Mouse (Mus musculus) forebrain, embryonic 11.5 days (tissue): ENCODE data around the gene Arhgap8. TPM values are rescaled to one million over a fixed set of nuclear protein-coding genes. Genes with fewer than 3 reads are reported as not detected.

Experiments used
- ATAC-seq: fragments of 200-750 bp; cut with Nextera tagmentation; replicated peaks from 2 replicates; pipeline ENCODE4 v1.8.0; 2017; ENCODE audit warnings: moderate TSS enrichment; ENCODE audit not compliant: low FRiP score
- DNase-seq: peaks from one replicate; pipeline ENCODE4 v3.0.0-alpha.2; 2017; ENCODE audit warnings: low spot score
- H3K27ac ChIP-seq: fragments of 300-500 bp; sonication (generic); 2 replicates; pipeline ENCODE4 v1.5.1; 2014; ENCODE audit warnings: low read depth, low read length
- H3K27me3 ChIP-seq: fragments of 300-500 bp; sonication (generic); 2 replicates; pipeline ENCODE4 v1.6.1; 2014; ENCODE audit warnings: mild to moderate bottlenecking, low read length, mixed read lengths; ENCODE audit not compliant: control insufficient read depth, insufficient read depth
- H3K36me3 ChIP-seq: fragments of 300-500 bp; sonication (generic); 2 replicates; pipeline ENCODE4 v1.6.1; 2014; ENCODE audit warnings: mild to moderate bottlenecking, low read length, moderate library complexity, mixed read lengths; ENCODE audit not compliant: control insufficient read depth, insufficient read depth
- H3K4me1 ChIP-seq: fragments of 300-500 bp; sonication (generic); replicated peaks from 2 replicates; pipeline ENCODE4 v1.6.1; 2014; ENCODE audit warnings: low read length, mixed read lengths; ENCODE audit not compliant: control insufficient read depth, insufficient read depth
- H3K4me2 ChIP-seq: fragments of 300-500 bp; sonication (generic); 2 replicates; pipeline ENCODE4 v1.6.1; 2014; ENCODE audit warnings: low read depth, mild to moderate bottlenecking, low read length, moderate library complexity, mixed read lengths; ENCODE audit not compliant: severe bottlenecking
- H3K4me3 ChIP-seq: fragments of 300-500 bp; sonication (generic); 2 replicates; pipeline ENCODE4 v1.5.1; 2014; ENCODE audit warnings: low read depth, low read length
- H3K9ac ChIP-seq: fragments of 300-500 bp; sonication (generic); 2 replicates; pipeline ENCODE4 v1.6.1; 2014; ENCODE audit warnings: low read length
- H3K9me3 ChIP-seq: fragments of 300-500 bp; sonication (generic); 2 replicates; pipeline ENCODE4 v1.6.1; 2016; ENCODE audit warnings: low read length, mixed read lengths; ENCODE audit not compliant: control insufficient read depth
- WGBS: fragments of 180-500 bp; shearing (Covaris S2); extraction: QIAGEN DNeasy Blood & Tissue Kit; methylation state at CpG from one replicate; pipeline ENCODE4 v1.1.7; 2014; 5-methylcytosine and 5-hydroxymethylcytosine counted together
- polyA plus RNA-seq: library from polyadenylated mRNA; unstranded; fragments of >200 nt; fragmentation: Nextera tagmentation; extraction: Ambion mirVana; gene quantifications from 2 replicates; pipeline ENCODE4 v1.2.1, GENCODE M21; 2014

The Arhgap8 gene
- polyA plus RNA-seq, 1 experiment from 2014 or later = 1.1 TPM

DNA sequence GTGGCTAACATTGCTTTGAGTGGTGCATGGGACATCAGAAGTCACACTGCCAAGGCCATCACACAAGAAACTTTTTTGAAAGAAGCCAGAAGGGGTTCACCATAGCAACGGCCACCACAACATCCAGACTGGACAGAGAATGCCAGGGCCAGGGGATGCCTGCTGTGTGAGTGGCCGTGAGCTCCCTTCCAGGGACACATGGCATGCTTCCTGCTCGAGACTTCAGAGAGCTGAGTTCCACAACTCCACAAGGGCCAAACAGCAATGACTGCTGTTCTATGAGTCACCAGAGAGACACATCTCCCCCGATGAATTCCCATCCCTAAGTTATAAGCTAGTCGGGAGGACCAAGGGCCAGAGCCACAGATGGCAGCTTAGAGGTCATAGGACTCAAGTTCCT, 91.3 kb downstream of the Arhgap8 start:
- Histone ChIP-seq H3K9me3 (no peaks in the 10 kb centered on the region), H3K27ac (no peak overlapping the region), H3K36me3 (no peaks in the 10 kb centered on the region; the same call in 1 of the 2 replicates), H3K9ac (no peak overlapping the region), H3K4me1 (no peaks in the 10 kb centered on the region), H3K4me3 (no peak overlapping the region), H3K27me3 (no peaks in the 10 kb centered on the region), H3K4me2 (no peak overlapping the region)
- 75% methylated on average over 5 of the region's 5 CpGs for WGBS
- ATAC-seq = no peak
- DNase-seq = no peak

DNA sequence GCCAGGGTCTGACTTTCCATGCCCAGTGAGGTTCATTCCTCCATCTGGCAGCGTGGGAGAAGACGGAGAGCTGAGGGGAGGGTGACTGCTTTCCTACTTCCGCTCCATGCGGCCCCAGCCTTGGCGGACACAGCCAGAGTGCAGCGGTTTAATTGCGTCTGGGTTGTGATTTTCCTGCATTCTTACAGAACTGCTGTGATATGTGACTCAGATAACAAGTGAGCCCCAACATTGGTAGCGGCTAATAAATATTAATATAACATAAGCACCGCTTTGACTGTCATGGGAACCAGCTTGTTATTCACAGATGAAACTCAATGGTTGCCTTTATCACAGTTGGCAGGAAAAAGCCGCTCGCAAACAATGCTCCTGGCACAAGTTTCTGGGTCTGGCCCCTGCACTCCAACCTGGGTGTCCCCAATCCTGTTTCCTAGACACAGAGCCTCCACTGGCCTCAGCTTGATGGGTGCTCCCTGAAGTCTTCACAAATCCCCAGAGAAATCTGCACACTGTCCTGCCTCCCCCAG, 93.0 kb downstream of the Arhgap8 start:
- no peaks in the 10 kb centered on the region for H3K36me3 ChIP-seq
- no peak overlapping the region for H3K9ac ChIP-seq
- no peak for DNase-seq
- no peak overlapping the region for H3K4me3 ChIP-seq
- no peak overlapping the region for H3K27ac ChIP-seq
- H3K4me1 ChIP-seq = no peaks in the 10 kb centered on the region
- no peak overlapping the region for H3K4me2 ChIP-seq
- no peaks in the 10 kb centered on the region for H3K27me3 ChIP-seq
- 86% methylated on average over 11 of the region's 11 CpGs for WGBS
- no peaks in the 10 kb centered on the region for H3K9me3 ChIP-seq
- no peak for ATAC-seq

DNA sequence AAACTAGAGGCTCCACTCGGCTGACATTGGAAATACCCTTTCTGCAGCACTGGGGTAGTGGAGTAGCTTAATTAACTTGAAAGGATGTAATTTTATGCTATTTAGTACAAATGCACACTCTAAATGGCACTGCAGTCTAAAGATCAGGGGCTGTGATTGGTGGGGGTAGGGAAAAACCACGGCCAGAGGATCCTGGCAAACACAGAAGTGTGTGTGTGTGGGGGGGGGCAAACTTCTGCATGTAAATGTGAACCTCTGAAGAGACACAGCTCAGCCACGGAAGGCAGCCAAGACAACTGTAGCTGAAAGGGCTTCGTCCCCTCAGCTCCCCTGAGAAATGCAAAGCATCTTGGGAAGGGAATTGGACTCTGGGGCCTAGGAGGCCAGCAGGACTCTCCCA, 95.3 kb downstream of the Arhgap8 start:
- Histone ChIP-seq H3K27ac (no peak overlapping the region), H3K9me3 (no peaks in the 10 kb centered on the region), H3K27me3 (no peaks in the 10 kb centered on the region), H3K4me3 (no peak overlapping the region), H3K4me2 (no peak overlapping the region), H3K36me3 (no peaks in the 10 kb centered on the region), H3K9ac (no peak overlapping the region), H3K4me1 (no peaks in the 10 kb centered on the region)
- no peak for DNase-seq
- no peak for ATAC-seq
- 48% methylated on average over 4 of the region's 4 CpGs for WGBS

- DNase-seq = no peak
- Histone ChIP-seq H3K4me2 (no peak overlapping the region), H3K9ac (no peak overlapping the region), H3K4me1 (no peaks in the 10 kb centered on the region), H3K27ac (no peak overlapping the region), H3K36me3 (no peaks in the 10 kb centered on the region), H3K27me3 (no peaks in the 10 kb centered on the region), H3K4me3 (no peak overlapping the region), H3K9me3 (no peaks in the 10 kb centered on the region)
- WGBS = 88% methylated on average over 3 of the region's 3 CpGs
- ATAC-seq = no peak
These were observed 97.7 kb downstream of the Arhgap8 start for GRCm38 (mm10) chr15:84817589-84817988.

DNA sequence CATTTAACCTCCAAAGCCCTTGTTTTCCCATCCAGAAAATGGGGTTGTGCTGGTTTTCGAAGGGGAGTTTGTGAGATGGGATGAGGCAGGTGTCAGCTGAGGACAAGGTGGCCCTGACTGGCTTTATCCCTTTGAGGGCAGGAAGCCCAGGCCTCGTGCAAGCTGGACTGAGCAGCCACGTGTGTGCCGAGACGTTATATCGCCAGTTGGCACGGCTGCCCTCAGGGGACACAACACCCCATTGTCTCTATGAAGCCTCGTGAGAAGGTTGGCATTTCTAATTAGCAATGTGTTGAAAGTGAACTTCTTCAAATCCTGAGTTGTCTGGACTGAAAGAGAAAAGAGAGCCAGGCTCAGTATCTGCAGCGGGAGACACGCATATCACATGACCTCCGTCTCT, 98.4 kb downstream of the Arhgap8 start:
- H3K9ac ChIP-seq = no peak overlapping the region
- H3K4me3 ChIP-seq = no peak overlapping the region
- no peaks in the 10 kb centered on the region for H3K9me3 ChIP-seq
- DNase-seq (no peak), ATAC-seq (no peak)
- H3K27me3 ChIP-seq = no peaks in the 10 kb centered on the region
- WGBS = 77% methylated on average over 11 of the region's 11 CpGs
- H3K36me3 ChIP-seq = no peaks in the 10 kb centered on the region
- no peak overlapping the region for H3K27ac ChIP-seq
- no peak overlapping the region for H3K4me2 ChIP-seq
- H3K4me1 ChIP-seq = no peaks in the 10 kb centered on the region

DNA sequence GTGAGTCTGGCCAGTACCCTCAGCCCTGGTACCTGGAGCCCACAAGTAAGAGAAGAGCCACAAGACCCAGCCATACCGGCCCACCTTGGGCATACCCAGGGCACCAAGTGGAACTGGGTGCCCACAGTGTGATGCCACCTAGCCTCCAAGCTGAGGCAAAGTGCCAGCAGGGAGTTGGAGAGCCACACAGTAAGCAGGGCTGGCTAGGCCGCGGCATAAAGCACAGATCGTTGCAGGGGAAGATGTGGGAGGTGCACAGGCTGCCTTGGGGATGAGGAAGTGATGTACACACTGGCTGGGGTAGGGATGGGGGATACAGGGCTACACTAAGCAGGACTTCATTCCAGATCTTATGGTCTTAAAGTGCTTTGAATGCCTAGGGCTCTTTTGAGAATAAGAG, 101.0 kb downstream of the Arhgap8 start:
- ATAC-seq = no peak
- no peak for DNase-seq
- WGBS = 93% methylated on average over 4 of the region's 4 CpGs
- H3K9me3 ChIP-seq = no peaks in the 10 kb centered on the region
- no peaks in the 10 kb centered on the region for H3K4me1 ChIP-seq
- no peak overlapping the region for H3K4me2 ChIP-seq
- no peaks in the 10 kb centered on the region for H3K36me3 ChIP-seq
- H3K27me3 ChIP-seq = no peaks in the 10 kb centered on the region
- no peak overlapping the region for H3K27ac ChIP-seq
- H3K9ac ChIP-seq = no peak overlapping the region
- no peak overlapping the region for H3K4me3 ChIP-seq

Other genes with a start within 250 kb of the Arhgap8 start
- gene Rtl6, start 162.2 kb upstream of the Arhgap8 start, polyA plus RNA-seq = 30.0 and 30.9 TPM in 2 replicates
- 10.0 and 12.3 TPM in 2 replicates for gene Prr5, start 50.4 kb upstream of the Arhgap8 start, polyA plus RNA-seq
- gene Phf21b, start 136.0 kb downstream of the Arhgap8 start, polyA plus RNA-seq = 26.6 and 32.2 TPM in 2 replicates
- gene Gm29666, start 200.0 kb downstream of the Arhgap8 start, polyA plus RNA-seq = 0.79 and 1.5 TPM in 2 replicates
- 75.8 and 79.7 TPM in 2 replicates for gene Nup50, start 203.4 kb downstream of the Arhgap8 start, polyA plus RNA-seq